Mouse (Mus musculus) T-helper 17 cell (primary cell): ENCODE measurements around the gene Rhox4c.
"Not testable (repeated sequence)": the region's sequence is repeated elsewhere in the genome, so short reads cannot be mapped to it uniquely, and the experiment has no call there.

Experiments
- in situ Hi-C, 2 experiments: fragments of 300-600 bp; cut with MboI, MseI; formaldehyde crosslinking; loops; 1 replicate in 1 of 2; 2 replicates in 1 of 2; pipeline ENCODE4 v1.15.1; 2025; ENCODE audit warnings: high pct_unique_total_duplicates in 2 of 2

Gene Rhox4c

DNA sequence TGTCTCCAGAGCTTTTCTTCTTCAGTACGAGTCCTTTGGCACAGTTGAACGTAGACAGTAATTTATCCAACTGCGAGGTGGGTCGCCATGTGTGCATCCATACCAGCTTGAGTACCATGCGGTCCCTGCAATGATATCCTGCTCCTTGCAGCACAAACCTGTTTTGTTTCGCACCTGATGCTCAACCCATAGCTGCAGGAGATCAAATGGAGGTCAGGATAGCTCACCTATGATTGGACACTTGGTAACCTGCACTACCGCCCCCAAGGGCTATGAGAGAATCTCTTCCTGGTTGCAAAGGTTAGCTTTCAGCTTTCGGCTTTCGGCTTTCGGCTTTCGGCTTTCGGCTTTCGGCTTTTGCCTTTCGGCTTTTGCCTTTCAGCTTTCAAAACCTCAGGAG lies at the start of gene Rhox4c:
TSS of gene Rhox4c (plus strand) at position 301 of the 400 bp plus-strand sequence.
- in situ Hi-C loops, result loop anchor here in 1 of 2 experiments (10.0 to 25.0 kb wide), 2 partner anchors 215 to 332 kb away; partner anchors contain the start of genes Rhox4a and Rhox5

DNA sequence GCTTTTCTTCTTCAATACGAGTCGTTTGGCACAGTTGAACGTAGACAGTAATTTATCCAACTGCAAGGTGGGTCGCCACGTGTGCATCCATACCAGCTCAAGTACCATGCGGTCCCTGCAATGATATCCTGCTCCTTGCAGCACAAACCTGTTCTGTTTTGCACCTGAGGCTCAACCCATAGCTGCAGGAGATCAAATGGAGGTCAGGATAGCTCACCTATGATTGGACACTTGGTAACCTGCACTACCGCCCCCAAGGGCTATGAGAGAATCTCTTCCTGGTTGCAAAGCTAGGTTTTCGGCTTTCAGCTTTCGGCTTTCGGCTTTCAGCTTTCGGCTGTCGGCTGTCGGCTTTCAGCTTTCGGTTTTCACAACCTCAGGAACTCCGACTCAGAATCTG lies 47.9 kb upstream of the Rhox4c start, which contains the start of gene Rhox4b:
TSS of gene Rhox4b (plus strand) at position 301 of the 400 bp plus-strand sequence.
- in situ Hi-C loops, result loop anchor here in 1 of 2 experiments (10.0 kb wide), 1 partner anchor 133 kb away; no protein-coding TSS in a partner anchor

DNA sequence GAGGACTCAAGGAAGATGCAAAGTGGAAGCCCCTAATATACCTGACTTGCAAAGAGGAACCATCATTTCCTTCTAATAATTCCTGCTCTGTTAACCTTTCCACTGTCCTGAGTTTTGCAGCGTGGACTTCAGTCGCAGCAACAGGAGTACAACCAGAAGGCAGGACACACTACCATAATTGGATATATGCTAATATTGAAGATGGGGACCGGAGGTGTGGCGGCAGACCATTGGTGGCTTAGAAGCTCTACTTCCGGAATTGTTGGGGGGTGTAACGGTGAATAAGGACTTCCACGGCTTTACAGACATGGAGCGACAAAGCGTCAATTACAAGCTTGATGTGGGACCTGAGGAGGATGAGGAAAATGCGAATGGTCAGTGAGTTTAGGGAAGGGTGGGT lies 26.8 kb upstream of the Rhox4c start, which contains the start of gene Rhox2c:
TSS of gene Rhox2c (plus strand) at position 301 of the 400 bp plus-strand sequence.
- in situ Hi-C loops, result loop anchor here (5.0 to 10.0 kb wide), 2 partner anchors 119 to 209 kb away; partner anchors contain the start of genes Rhox2f (in 2 of the 2), Rhox2a (in 1 of the 2) and Rhox3a (in 1 of the 2)

DNA sequence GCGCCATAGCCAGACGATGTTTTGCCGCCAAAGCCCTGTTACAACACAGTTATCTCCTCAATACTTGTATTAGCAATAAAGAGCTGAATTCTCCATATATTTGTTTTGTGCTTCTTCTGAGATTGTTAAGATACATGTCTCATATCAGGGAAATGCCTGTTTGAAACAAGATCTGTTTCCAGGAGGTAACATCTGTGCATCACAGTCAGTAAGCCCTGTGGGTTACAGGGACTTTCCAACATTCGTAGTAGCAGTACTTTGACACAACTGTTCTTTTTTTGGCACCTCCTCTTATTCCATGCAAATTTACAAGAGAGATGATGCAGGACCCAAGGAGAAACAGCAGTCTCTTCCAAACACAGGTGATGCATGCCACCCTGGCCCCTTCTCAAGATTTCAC lies 21.9 kb upstream of the Rhox4c start, which contains the start of gene Rhox3c:
TSS of gene Rhox3c (plus strand) at position 301 of the 400 bp plus-strand sequence.
- in situ Hi-C loops, result loop anchor here (5.0 to 10.0 kb wide), 3 partner anchors 41 to 213 kb away; partner anchors contain the start of genes Rhox2a (in 1 of the 2), Rhox3a (in 1 of the 2) and Rhox3e (in 1 of the 2)

DNA sequence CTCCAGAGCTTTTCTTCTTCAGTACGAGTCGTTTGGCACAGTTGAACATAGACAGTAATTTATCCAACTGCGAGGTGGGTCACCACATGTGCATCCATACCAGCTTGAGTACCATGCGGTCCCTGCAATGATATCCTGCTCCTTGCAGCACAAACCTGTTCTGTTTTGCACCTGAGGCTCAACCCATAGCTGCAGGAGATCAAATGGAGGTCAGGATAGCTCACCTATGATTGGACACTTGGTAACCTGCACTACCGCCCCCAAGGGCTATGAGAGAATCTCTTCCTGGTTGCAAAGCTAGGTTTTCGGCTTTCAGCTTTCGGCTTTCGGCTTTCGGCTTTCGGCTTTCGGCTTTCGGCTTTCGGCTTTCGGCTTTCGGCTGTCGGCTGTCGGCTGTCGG lies 33.9 kb downstream of the Rhox4c start, which contains the start of gene Rhox4d:
TSS of gene Rhox4d (plus strand) at position 301 of the 400 bp plus-strand sequence.
- in situ Hi-C loops, result not testable (repeated sequence)

DNA sequence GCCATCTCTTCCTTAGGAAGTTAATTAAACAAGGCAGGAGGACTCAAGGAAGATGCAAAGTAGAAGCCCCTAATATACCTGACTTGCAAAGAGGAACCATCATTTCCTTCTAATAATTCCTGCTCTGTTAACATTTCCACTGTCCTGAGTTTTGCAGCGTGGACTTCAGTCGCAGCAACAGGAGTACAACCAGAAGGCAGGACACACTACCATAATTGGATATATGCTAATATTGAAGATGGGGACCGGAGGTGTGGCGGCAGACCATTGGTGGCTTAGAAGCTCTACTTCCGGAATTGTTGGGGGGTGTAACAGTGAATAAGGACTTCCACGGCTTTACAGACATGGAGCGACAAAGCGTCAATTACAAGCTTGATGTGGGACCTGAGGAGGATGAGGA lies 50.0 kb downstream of the Rhox4c start, which contains the start of gene Rhox2e:
TSS of gene Rhox2e (plus strand) at position 301 of the 400 bp plus-strand sequence.
- in situ Hi-C loops, result not testable (repeated sequence)
